Mouse (Mus musculus) frontal cortex, postnatal 36 days (tissue): ENCODE results near the gene Gja10.

Experiments used
- DNase-seq, 2 experiments: peaks; one replicate each; pipeline ENCODE4 v3.0.0; 2022; ENCODE audit warnings: low spot score in 2 of 2

The Gja10 gene

DNA sequence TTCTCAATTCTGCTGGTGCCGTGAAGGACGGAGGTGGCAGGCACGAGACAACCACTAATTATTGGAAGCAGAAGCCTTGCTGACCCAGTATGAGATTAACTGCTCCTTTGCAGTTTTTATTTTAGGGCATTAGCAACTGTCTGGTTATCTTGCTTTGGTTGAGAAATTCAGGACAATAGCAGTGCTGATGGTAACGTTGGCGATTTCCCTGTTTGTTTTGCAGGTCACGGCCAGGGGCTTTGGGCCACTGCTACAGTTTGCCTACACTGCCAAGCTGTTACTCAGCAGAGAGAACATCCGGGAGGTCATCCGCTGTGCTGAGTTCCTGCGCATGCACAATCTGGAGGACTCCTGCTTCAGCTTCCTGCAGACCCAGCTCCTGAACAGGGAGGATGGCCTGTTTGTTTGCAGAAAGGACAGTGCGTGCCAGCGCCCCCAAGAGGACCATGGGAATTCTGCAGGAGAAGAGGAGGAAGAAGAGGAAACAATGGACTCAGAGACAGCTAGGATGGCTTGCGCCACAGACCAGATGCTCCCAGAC is 40.9 kb downstream of the Gja10 start:
- peak; percentile 48 to 51 for DNase-seq

DNA sequence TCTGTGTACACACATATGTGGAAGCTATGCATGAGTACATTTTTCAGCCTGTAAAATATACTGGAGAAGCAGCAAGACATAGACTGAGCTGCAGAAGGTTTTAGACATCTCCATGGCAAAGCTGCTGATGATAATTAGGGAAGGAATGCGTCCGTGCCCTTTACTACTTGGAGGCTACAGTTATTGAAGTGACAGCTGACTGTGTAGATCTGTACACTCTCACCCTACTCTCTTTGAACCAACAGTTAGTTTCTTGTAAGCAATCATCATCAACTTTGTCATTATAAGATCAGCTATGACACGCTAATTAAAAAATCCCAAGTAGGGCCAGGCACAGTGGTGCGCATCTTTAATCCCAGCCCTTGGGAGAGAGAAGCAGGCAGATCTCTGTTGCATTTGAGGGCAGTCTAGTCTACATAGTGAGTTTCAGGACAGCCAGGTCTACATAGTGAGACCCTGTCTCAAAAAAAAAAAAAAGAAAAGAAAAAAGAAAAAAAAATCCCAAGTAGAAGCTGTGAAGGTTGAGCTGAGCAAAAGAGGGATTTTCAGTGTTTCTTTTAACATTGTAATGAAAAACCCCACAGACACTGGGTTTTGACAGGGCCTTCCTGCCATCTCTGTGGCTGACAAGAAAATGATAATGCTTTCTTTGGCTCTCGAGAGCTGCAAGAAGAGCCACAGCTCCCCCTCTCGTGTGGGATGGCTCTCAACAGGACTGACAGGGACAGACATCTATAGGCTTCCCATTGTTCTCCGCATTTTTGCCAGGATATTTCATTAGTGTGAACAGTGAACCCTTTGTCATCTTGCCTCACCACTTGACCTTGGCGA is 41.6 kb downstream of the Gja10 start:
- peak in 1 of 2 experiments; percentile 33 for DNase-seq

DNA sequence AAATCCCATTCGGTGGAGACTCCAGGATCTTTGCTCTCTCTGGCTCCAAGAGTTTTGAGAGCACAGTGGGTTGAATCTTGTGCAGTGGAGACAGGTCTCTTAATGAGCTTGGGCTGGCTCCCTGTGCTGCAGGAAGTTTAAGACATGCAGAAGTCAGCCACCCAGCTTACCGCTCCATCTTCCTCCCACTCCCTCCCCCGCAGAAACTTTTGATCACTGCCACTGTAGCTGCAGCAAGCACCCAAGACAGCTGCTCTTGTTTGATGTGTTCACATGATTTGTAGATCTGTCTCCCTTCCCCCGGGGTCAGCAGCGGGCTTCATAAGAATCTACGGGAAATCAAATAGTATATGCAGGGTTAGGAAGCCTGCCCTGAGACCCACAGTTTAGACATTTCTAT is 42.3 kb downstream of the Gja10 start:
- DNase-seq: no peak

DNA sequence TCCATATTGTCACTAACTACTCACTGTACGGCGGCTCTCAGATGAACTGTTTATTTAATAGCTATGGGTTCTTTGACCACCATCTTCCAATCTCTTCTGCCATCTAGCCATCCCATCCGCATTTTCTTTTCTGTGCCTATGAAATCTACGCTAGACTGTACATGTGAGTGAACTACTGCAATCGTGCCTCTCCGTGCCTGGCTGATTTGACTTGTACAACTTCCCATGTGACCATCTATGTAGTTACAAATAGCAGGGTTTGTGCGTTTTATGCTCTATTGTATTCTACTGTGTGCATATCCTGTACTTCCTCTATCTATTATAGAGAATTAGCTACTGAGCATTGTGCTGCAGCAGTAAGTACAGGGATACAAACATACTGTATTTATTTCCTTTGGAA is 47.1 kb downstream of the Gja10 start:
- DNase-seq: no peak

DNA sequence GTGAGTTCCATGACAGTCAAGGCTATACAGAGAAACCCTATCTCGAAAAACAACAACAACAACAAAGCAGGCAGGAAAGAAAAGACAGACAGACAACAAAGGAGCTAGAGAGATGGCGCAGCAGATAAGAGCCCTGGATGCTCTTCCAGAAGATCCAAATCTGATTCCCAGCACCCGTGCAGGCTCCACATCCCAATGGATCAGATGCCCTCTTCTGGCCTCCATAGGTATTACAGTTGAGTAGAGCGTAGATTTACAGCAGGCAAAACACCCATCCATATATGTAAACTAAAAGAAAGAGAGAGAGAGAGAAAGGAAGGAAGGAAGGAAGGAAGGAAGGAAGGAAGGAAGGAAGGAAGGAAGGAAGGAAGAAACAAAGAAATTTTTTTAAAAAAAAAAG is 51.2 kb downstream of the Gja10 start:
- DNase-seq: no peak

DNA sequence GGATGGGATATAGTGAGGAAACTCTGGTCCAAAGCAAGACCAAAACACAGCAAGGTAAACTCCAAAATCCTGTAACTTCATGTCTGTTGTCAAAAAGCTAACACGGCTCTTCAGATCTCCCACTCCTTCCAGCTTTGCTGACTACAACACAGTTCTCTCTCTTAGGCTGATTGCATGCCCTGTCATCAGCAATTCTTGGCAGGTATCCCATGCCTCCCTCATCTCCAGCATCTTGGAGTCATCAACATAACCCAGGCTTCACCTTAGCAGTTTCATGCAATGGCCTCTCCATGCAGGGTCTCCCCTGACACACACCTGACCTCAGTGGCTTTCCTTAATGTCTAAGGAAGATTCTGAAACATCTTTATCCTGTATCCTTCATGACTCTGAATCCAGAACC is 53.4 kb downstream of the Gja10 start:
- DNase-seq: no peak
